Mouse (Mus musculus) bone marrow macrophage, adult 2 months (primary cell): ENCODE measurements around the gene Gm853.

Experiments used
- CTCF ChIP-seq: IDR thresholded peaks from 2 replicates; pipeline ENCODE4 v1.5.1; 2012; ENCODE audit warnings: low read depth, mild to moderate bottlenecking, low read length, moderate library complexity
- POLR2A ChIP-seq: IDR thresholded peaks from 2 replicates; pipeline ENCODE4 v1.6.1; 2012; ENCODE audit warnings: mild to moderate bottlenecking, low read depth, low read length, borderline replicate concordance

- no peak for TF ChIP-seq POLR2A
- TF ChIP-seq CTCF = no peak
Observed at GRCm38 (mm10) chr4:130268736-130269135, 46.5 kb upstream of the Gm853 start.
